11 mouse cellular contexts compared by ENCODE assay signal in the genomic region with DNA sequence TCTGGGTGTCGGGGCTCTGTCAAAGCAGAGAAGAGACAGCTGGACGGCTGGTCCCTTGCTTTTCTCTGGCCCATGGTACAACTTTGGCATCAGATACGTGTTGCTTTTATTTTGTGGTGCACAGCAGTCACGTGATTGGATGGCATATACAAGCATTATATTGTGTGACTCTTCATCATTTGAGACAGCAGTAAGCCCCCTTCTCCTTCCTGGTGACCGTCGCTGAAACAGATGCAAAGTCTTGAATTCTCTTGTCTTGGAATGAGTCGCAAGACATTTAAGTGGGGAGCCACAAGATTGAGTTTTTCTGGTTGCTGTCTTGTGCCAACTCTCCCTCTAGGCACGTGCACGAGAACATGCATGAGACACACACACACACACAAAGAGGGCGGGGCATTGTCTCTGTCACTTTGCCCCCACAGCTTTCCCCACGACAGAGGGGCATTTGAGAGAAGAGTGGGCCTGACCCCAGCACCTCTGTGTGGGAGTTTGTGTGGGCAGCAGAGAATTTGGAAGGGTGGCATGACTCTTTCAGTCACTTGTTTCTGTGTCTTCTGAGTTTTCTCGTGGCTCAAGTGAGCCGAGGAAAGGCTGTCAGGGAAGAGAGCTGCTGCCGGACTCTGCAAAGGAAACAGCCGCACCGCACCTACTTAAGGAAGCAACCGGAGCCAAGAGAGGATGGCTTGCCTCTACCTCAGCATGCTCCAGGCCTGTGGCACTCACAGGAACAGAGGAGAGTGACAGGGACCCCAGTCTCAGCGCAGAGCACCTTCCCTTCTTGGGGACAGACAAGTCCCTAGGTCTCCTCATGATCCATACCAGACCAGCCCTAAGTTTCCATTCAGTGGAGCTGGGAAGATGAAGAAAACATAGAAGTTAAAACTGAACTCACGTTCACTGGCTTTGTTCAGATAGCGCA. TPM values are rescaled to one million over a fixed set of nuclear protein-coding genes. Genes with fewer than 3 reads are reported as not detected.
DNase-seq lines count a peak whose midpoint lies in the region; ATAC-seq lines count a peak whose summit lies in the region.
"Had no signal": no experiment of that assay in that cellular context is flagged by ENCODE, and none has a peak within 500 bp of the region (broad histone marks: within the 10 kb centered on the region; RNA-seq: fewer than 3 reads in every experiment).

No protein-coding gene starts in this region.

- peak overlapping the region; percentile 45; the same call in 1 of the 2 replicates for H3K9ac ChIP-seq in heart, embryonic 12.5 days
- H3K9ac ChIP-seq in limb, embryonic 13.5 days, result no peak overlapping the region
- H3K9ac ChIP-seq in stomach, embryonic 15.5 days, result no peak overlapping the region
- no peak overlapping the region for H3K9ac ChIP-seq in midbrain, embryonic 16.5 days (ENCODE audit: low read depth, low read length)
- H3K9ac ChIP-seq: forebrain, embryonic 12.5 days; hindbrain, embryonic 13.5 days had no signal

- H3K27ac ChIP-seq in heart, embryonic 12.5 days (ENCODE audit: poor library complexity, severe bottlenecking), result peak overlapping the region; percentile 77
- peak overlapping the region; percentile 92 for H3K27ac ChIP-seq in limb, embryonic 13.5 days
- H3K27ac ChIP-seq in stomach, embryonic 15.5 days, result peak overlapping the region; percentile 88
- no peak overlapping the region for H3K27ac ChIP-seq in midbrain, embryonic 16.5 days (ENCODE audit: low read length)
- H3K27ac ChIP-seq: forebrain, embryonic 12.5 days; hindbrain, embryonic 13.5 days had no signal

- no peaks in the 10 kb centered on the region for H3K9me3 ChIP-seq in heart, embryonic 12.5 days (replicated peaks)
- H3K9me3 ChIP-seq in megakaryocyte, embryonic 14.5 days, result no peaks in the 10 kb centered on the region
- no peaks in the 10 kb centered on the region for H3K9me3 ChIP-seq in limb, embryonic 13.5 days
- H3K9me3 ChIP-seq in stomach, embryonic 15.5 days, result no peaks in the 10 kb centered on the region
- H3K9me3 ChIP-seq in midbrain, embryonic 16.5 days (replicated peaks; ENCODE audit: control insufficient read depth, low read length, poor library complexity, severe bottlenecking), result no peaks in the 10 kb centered on the region
- H3K9me3 ChIP-seq: forebrain, embryonic 12.5 days; hindbrain, embryonic 13.5 days had no signal

- no peak for ATAC-seq in heart, embryonic 12.5 days (ENCODE audit: insufficient number of reproducible peaks, low FRiP score)
- no peak for ATAC-seq in megakaryocyte, adult 5-6 weeks (ENCODE audit: poor library complexity, severe bottlenecking)
- ATAC-seq in limb, embryonic 13.5 days (ENCODE audit: low FRiP score, low read depth), result no peak
- no peak for ATAC-seq in stomach, embryonic 15.5 days (ENCODE audit: insufficient read depth, low FRiP score, low read depth)
- no peak for ATAC-seq in midbrain, embryonic 16.5 days

- H3K4me1 ChIP-seq in heart, embryonic 12.5 days (replicated peaks), result peaks cover 35% of the 10 kb centered on the region
- peaks cover 43% of the 10 kb centered on the region for H3K4me1 ChIP-seq in megakaryocyte, embryonic 14.5 days
- peaks cover 44% of the 10 kb centered on the region for H3K4me1 ChIP-seq in limb, embryonic 13.5 days
- peaks cover 18% of the 10 kb centered on the region; the same call in 1 of the 2 replicates for H3K4me1 ChIP-seq in stomach, embryonic 15.5 days
- H3K4me1 ChIP-seq in midbrain, embryonic 16.5 days (ENCODE audit: control insufficient read depth, insufficient read depth, low read length), result no peaks in the 10 kb centered on the region
- H3K4me1 ChIP-seq: hindbrain, embryonic 13.5 days had no signal

- peak overlapping the region; percentile 23; the same call in 1 of the 2 replicates for H3K4me3 ChIP-seq in heart, embryonic 12.5 days
- H3K4me3 ChIP-seq in megakaryocyte, embryonic 14.5 days (replicated peaks), result peak overlapping the region; percentile 82
- H3K4me3 ChIP-seq in limb, embryonic 13.5 days, result 0 out of 2 replicates have a peak overlapping the region, but pooled peaks have one; percentile 3
- H3K4me3 ChIP-seq in stomach, embryonic 15.5 days (replicated peaks), result peak overlapping the region; percentile 21
- no peak overlapping the region for H3K4me3 ChIP-seq in midbrain, embryonic 16.5 days (ENCODE audit: low read depth, low read length)
- H3K4me3 ChIP-seq: forebrain, embryonic 12.5 days; hindbrain, embryonic 13.5 days had no signal

- H3K27me3 ChIP-seq in heart, embryonic 12.5 days (replicated peaks), result no peaks in the 10 kb centered on the region
- peaks cover 9% of the 10 kb centered on the region for H3K27me3 ChIP-seq in megakaryocyte, embryonic 14.5 days (replicated peaks)
- no peaks in the 10 kb centered on the region for H3K27me3 ChIP-seq in limb, embryonic 13.5 days
- no peaks in the 10 kb centered on the region for H3K27me3 ChIP-seq in stomach, embryonic 15.5 days (replicated peaks)
- no peaks in the 10 kb centered on the region for H3K27me3 ChIP-seq in midbrain, embryonic 16.5 days (ENCODE audit: control insufficient read depth, insufficient read depth, low read depth, low read length)
- H3K27me3 ChIP-seq: forebrain, embryonic 12.5 days; hindbrain, embryonic 13.5 days had no signal

- H3K36me3 ChIP-seq in heart, embryonic 12.5 days, result peaks cover 12% of the 10 kb centered on the region
- H3K36me3 ChIP-seq in megakaryocyte, embryonic 14.5 days (replicated peaks; ENCODE audit: low read length), result peaks cover 26% of the 10 kb centered on the region
- peaks cover 8% of the 10 kb centered on the region for H3K36me3 ChIP-seq in limb, embryonic 13.5 days
- no peaks in the 10 kb centered on the region for H3K36me3 ChIP-seq in stomach, embryonic 15.5 days
- H3K36me3 ChIP-seq in midbrain, embryonic 16.5 days (ENCODE audit: control insufficient read depth, insufficient read depth, low read length), result no peaks in the 10 kb centered on the region

- WGBS in heart, embryonic 12.5 days, result 37% methylated on average over 20 of the region's 20 CpGs
- WGBS in limb, embryonic 13.5 days, result 68% methylated on average over 20 of the region's 20 CpGs
- 33% methylated on average over 20 of the region's 20 CpGs for WGBS in stomach, embryonic 15.5 days
- WGBS in midbrain, embryonic 16.5 days, result 78% methylated on average over 20 of the region's 20 CpGs

- peak overlapping the region; percentile 57 for H3K4me2 ChIP-seq in heart, embryonic 12.5 days
- H3K4me2 ChIP-seq in limb, embryonic 13.5 days (replicated peaks), result peak overlapping the region; percentile 49
- peak overlapping the region; percentile 48 for H3K4me2 ChIP-seq in stomach, embryonic 15.5 days
- no peak overlapping the region for H3K4me2 ChIP-seq in midbrain, embryonic 16.5 days (ENCODE audit: low read length)
- H3K4me2 ChIP-seq: forebrain, embryonic 12.5 days; hindbrain, embryonic 13.5 days had no signal

- no peak for DNase-seq in heart, adult 9 months (ENCODE audit: low spot score in 2 of 2)
- no peak for DNase-seq in frontal cortex, postnatal 10 days (ENCODE audit: low spot score in 2 of 2)
- DNase-seq: thymus, postnatal 36 days had no signal

RNA-seq across cellular contexts. Expression of gene Mtmr12, which starts 9.8 kb away (rescaled TPM):
- polyA plus RNA-seq in heart, embryonic 12.5 days (2016; fragmentation: Nextera tagmentation; extraction: Ambion mirVana), result 16.5 and 16.7 TPM in 2 replicates
- 4.4 and 4.6 TPM in 2 replicates for polyA plus RNA-seq in megakaryocyte, embryonic 14.5 days (2012; ENCODE audit: insufficient read depth, low replicate concordance)
- 16.1 and 17.4 TPM in 2 replicates for total RNA-seq in megakaryocyte, adult 5-6 weeks (2015)
- 20.6 and 23.3 TPM in 2 replicates for total RNA-seq in megakaryocyte, adult 5-6 weeks (2017)
- polyA plus RNA-seq in limb, embryonic 13.5 days (2015; fragmentation: Nextera tagmentation; extraction: Ambion mirVana), result 16.3 and 18.5 TPM in 2 replicates
- 14.9 and 18.8 TPM in 2 replicates for polyA plus RNA-seq in stomach, embryonic 15.5 days (2015; fragmentation: Nextera tagmentation; extraction: Ambion mirVana)
- polyA plus RNA-seq in midbrain, embryonic 16.5 days (2015; fragmentation: Nextera tagmentation; extraction: Ambion mirVana), result 8.1 TPM in 2 replicates
